Mouse (Mus musculus) ES-Bruce4 (cell line): ENCODE results near the gene Dock6.

Experiments used
- CTCF ChIP-seq: IDR thresholded peaks from one replicate; pipeline ENCODE4 v1.8.1; 2011; ENCODE audit warnings: low read depth, low read length
- EP300 ChIP-seq: IDR thresholded peaks from 2 replicates; pipeline ENCODE4 v1.6.1; 2011; ENCODE audit warnings: low read depth, low read length; ENCODE audit not compliant: insufficient read depth
- POLR2A ChIP-seq: IDR thresholded peaks from one replicate; pipeline ENCODE4 v1.8.1; 2011; ENCODE audit warnings: low read length; ENCODE audit not compliant: insufficient read depth

- TF ChIP-seq CTCF = no peak
- no peak for TF ChIP-seq POLR2A
- TF ChIP-seq EP300 = no peak
Observed at GRCm38 (mm10) chr9:21858084-21858483, 5.6 kb upstream of the Dock6 start.
